Mouse (Mus musculus) small intestine, adult 10 weeks (tissue): ENCODE measurements around the gene Fmo4. TPM values are rescaled to one million over a fixed set of nuclear protein-coding genes. Genes with fewer than 3 reads are reported as not detected.

Experiments used
- polyA plus RNA-seq: library from polyadenylated mRNA; stranded (reverse); fragments of 350-450 nt; fragmentation: Illumina TruSeq; extraction: RNeasy Lipid Tissue Mini Kit (QIAGEN cat#74804); gene quantifications from one replicate; pipeline ENCODE4 v1.2.3, GENCODE M21; 2014; ENCODE audit warnings: low replicate concordance

Fmo4 gene
- polyA plus RNA-seq = 130 TPM

GRCm38 (mm10) chr1:162813836-162814156 lies at the start of gene Fmo4:
Fmo4 (minus strand) TSS chr1:162813972.

Other genes with a start within 250 kb of the Fmo4 start
- gene Vamp4, start 243.5 kb downstream of the Fmo4 start, polyA plus RNA-seq = 89.5 TPM
- gene Myoc, start 174.8 kb downstream of the Fmo4 start, polyA plus RNA-seq = not detected
- gene Myocos, start 155.8 kb downstream of the Fmo4 start, polyA plus RNA-seq = not detected
- 48.9 TPM for gene Prrc2c, start 73.4 kb downstream of the Fmo4 start, polyA plus RNA-seq
- gene Fmo1, start 52.6 kb upstream of the Fmo4 start, polyA plus RNA-seq = 55.0 TPM
- 36.0 TPM for gene Fmo2, start 84.8 kb upstream of the Fmo4 start, polyA plus RNA-seq
- gene Fmo6, start 123.5 kb upstream of the Fmo4 start, polyA plus RNA-seq = not detected
- 0.19 TPM for gene Fmo3, start 170.6 kb upstream of the Fmo4 start, polyA plus RNA-seq